In the genomic region with DNA sequence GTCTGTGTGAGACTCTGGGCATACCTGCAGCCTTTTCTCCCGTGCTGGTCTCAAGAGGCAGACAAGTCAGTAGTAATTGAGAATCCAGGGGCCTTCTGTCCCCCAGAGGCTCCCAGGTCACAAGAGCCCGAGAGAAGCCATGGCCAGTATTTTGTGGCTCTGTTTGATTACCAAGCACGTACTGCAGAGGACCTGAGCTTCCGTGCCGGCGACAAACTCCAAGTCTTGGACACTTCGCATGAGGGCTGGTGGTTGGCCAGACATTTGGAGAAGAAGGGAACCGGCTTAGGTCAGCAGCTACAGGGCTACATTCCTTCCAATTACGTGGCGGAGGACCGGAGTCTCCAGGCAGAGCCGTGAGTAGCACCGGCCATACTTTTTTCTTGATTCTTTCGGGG, we compare ENCODE assay signal across 7 mouse cellular contexts. TPM values are rescaled to one million over a fixed set of nuclear protein-coding genes. Genes with fewer than 3 reads are reported as not detected.
DNase-seq lines count a peak whose midpoint lies in the region; ATAC-seq and TF ChIP-seq lines count a peak whose summit lies in the region.

No protein-coding gene starts in this region.

- TF ChIP-seq POLR2A in limb, embryonic 14.5 days (IDR thresholded peaks at IDR 0.05; ENCODE audit: borderline replicate concordance, extremely low read depth, insufficient read depth, insufficient read length) = no peak
- no peak for TF ChIP-seq POLR2A in small intestine, adult 2 months (IDR thresholded peaks at IDR 0.05; ENCODE audit: low read depth, low read length)

- no peaks in the 10 kb centered on the region for H3K27me3 ChIP-seq in limb, embryonic 14.5 days (ENCODE audit: control insufficient read depth, insufficient read depth, low read length)
- H3K27me3 ChIP-seq in small intestine, adult 2 months (ENCODE audit: control insufficient read depth, insufficient read depth, low read length) = no peaks in the 10 kb centered on the region

- H3K36me3 ChIP-seq in limb, embryonic 14.5 days (ENCODE audit: control insufficient read depth, insufficient read depth, low read length) = no peaks in the 10 kb centered on the region
- no peaks in the 10 kb centered on the region for H3K36me3 ChIP-seq in small intestine, adult 2 months (ENCODE audit: control insufficient read depth, insufficient read depth, low read length)

- H3K9me3 ChIP-seq in limb, embryonic 14.5 days (ENCODE audit: control insufficient read depth, low read length) = no peaks in the 10 kb centered on the region

- peak; percentile 38; the same call in 1 of the 2 replicates for ATAC-seq in limb, embryonic 14.5 days (ENCODE audit: low FRiP score, low read depth)

- no peak for TF ChIP-seq CTCF in small intestine, adult 2 months (IDR thresholded peaks at IDR 0.05; ENCODE audit: extremely low read depth, insufficient read length, insufficient replicate concordance, low read depth, low read length)

- peak overlapping the region; percentile 59 for H3K9ac ChIP-seq in limb, embryonic 14.5 days (ENCODE audit: low read depth, low read length, severe bottlenecking)

- 58% methylated on average over 14 of the region's 14 CpGs for WGBS in limb, embryonic 14.5 days
- WGBS in small intestine, adult 2 months = 14% methylated on average over 14 of the region's 14 CpGs

- H3K4me2 ChIP-seq in limb, embryonic 14.5 days (replicated peaks; ENCODE audit: low read depth, low read length, severe bottlenecking) = peak overlapping the region; percentile 55

- H3K27ac ChIP-seq in limb, embryonic 14.5 days (replicated peaks; ENCODE audit: low read depth, low read length) = peak overlapping the region; percentile 76
- H3K27ac ChIP-seq in small intestine, adult 2 months (ENCODE audit: insufficient read depth, low read depth, low read length) = peak overlapping the region; percentile 100

- peak; percentile 21 for DNase-seq in R1 (ENCODE audit: low read depth, low spot score)
- peak; percentile 17 for DNase-seq in embryo, embryonic 10.5 days (ENCODE audit: low spot score)
- DNase-seq in heart, postnatal 14 days = peak; percentile 29 to 44
- DNase-seq in limb, embryonic 14.5 days (ENCODE audit: low spot score) = peak; percentile 12
- DNase-seq in thymus, postnatal 25 days = no peak
- DNase-seq in cerebellum, adult 9-11 months = no peak

- intact Hi-C loops in heart, postnatal 14 days (cut with DNase I) = no loop called here

- peak overlapping the region; percentile 39 for H3K4me3 ChIP-seq in limb, embryonic 14.5 days (replicated peaks; ENCODE audit: low read length)
- H3K4me3 ChIP-seq in small intestine, adult 2 months (ENCODE audit: low read depth, low read length) = peak overlapping the region; percentile 97

- no peaks in the 10 kb centered on the region for H3K4me1 ChIP-seq in limb, embryonic 14.5 days (ENCODE audit: control insufficient read depth, insufficient read depth, low read length)
- peaks cover 3% of the 10 kb centered on the region; the same call in 1 of the 2 replicates for H3K4me1 ChIP-seq in small intestine, adult 2 months (ENCODE audit: control insufficient read depth, insufficient read depth, insufficient read length, low read length)

RNA-seq across cellular contexts. Expression of gene Frk, which starts 0.8 kb away (rescaled TPM):
- total RNA-seq in heart, postnatal 14 days (2021) = 1 to 10 TPM; 2.3 to 2.7 TPM
- 2.9 and 3.6 TPM in 2 replicates for polyA plus RNA-seq in limb, embryonic 14.5 days (2012; rRNA removed)
- polyA plus RNA-seq in limb, embryonic 14.5 days (2014; fragmentation: Nextera tagmentation; extraction: Ambion mirVana) = 7.4 and 10.9 TPM in 2 replicates
- polyA plus RNA-seq in small intestine, adult 2 months (2012; rRNA removed) = 11.5 and 13.0 TPM in 2 replicates

Comparison
In these comparisons a context has a peak if more than half of its experiments do, and no peak if none do; other contexts are left out.
1. DNase-seq: peak in R1 (single experiment), embryo, embryonic 10.5 days (single experiment), heart, postnatal 14 days (2 of 2) and limb, embryonic 14.5 days (single experiment); none in thymus, postnatal 25 days (single experiment) and cerebellum, adult 9-11 months (single experiment).